Mouse (Mus musculus) liver, postnatal 0 days (tissue): Measurements from ENCODE around the gene Utp6.

ENCODE experiments used
- CTCF ChIP-seq: sonication (generic); IDR thresholded peaks from 2 replicates; pipeline ENCODE4 v1.5.1; 2016; ENCODE audit warnings: antibody characterized with exemption, low read depth
- EP300 ChIP-seq: IDR thresholded peaks from 2 replicates; pipeline ENCODE4 v1.6.1; 2016; ENCODE audit warnings: antibody characterized with exemption, low read depth, mild to moderate bottlenecking

- TF ChIP-seq EP300 (no peak), CTCF (peak; percentile 34)
Observed at GRCm38 (mm10) chr11:79884784-79885183, 77.4 kb downstream of the Utp6 start.
